Mouse (Mus musculus) brain, embryonic 14.5 days (tissue): Measurements from ENCODE around the gene Cecr2. TPM values are rescaled to one million over a fixed set of nuclear protein-coding genes. Genes with fewer than 3 reads are reported as not detected.
A peak's percentile ranks its signal among the peaks of the same experiment; 100 is the strongest.

ENCODE experiments used
- DNase-seq: peaks from one replicate; pipeline ENCODE4 v3.0.0-alpha.2; 2011; ENCODE audit warnings: low read depth
- CTCF ChIP-seq: fragments of 200-500 bp; IDR thresholded peaks from 2 replicates; pipeline ENCODE4 v1.5.1; 2012; ENCODE audit warnings: inconsistent platforms, mild to moderate bottlenecking, moderate library complexity, borderline replicate concordance; ENCODE audit not compliant: insufficient read depth, insufficient read length; ENCODE audit errors: extremely low read depth
- POLR2A ChIP-seq: fragments of 200-500 bp; IDR thresholded peaks from 2 replicates; pipeline ENCODE4 v1.6.1; 2012; ENCODE audit warnings: mild to moderate bottlenecking, inconsistent platforms, borderline replicate concordance; ENCODE audit not compliant: poor library complexity, insufficient read depth, insufficient read length, severe bottlenecking; ENCODE audit errors: extremely low read depth
- polyA plus RNA-seq: library from polyadenylated mRNA; depleted of rRNA; stranded (reverse); fragments of >200 nt; gene quantifications from 2 replicates; pipeline ENCODE4 v1.2.3, GENCODE M21; 2012; rRNA removed

Cecr2 gene
- polyA plus RNA-seq = 9.3 and 10.4 TPM in 2 replicates

GRCm38 (mm10) chr6:120665816-120666760 is at the start of gene Cecr2:
Cecr2 (plus strand) TSS chr6:120666369.
- DNase-seq = peak; percentile 94
- TF ChIP-seq POLR2A (peak; percentile 39; the same call in 1 of the 2 replicates), CTCF (no peak)

- TF ChIP-seq POLR2A (no peak), CTCF (no peak)
- DNase-seq = peak; percentile 3
Observed at GRCm38 (mm10) chr6:120617586-120617985, 48.6 kb upstream of the Cecr2 start.

DNA sequence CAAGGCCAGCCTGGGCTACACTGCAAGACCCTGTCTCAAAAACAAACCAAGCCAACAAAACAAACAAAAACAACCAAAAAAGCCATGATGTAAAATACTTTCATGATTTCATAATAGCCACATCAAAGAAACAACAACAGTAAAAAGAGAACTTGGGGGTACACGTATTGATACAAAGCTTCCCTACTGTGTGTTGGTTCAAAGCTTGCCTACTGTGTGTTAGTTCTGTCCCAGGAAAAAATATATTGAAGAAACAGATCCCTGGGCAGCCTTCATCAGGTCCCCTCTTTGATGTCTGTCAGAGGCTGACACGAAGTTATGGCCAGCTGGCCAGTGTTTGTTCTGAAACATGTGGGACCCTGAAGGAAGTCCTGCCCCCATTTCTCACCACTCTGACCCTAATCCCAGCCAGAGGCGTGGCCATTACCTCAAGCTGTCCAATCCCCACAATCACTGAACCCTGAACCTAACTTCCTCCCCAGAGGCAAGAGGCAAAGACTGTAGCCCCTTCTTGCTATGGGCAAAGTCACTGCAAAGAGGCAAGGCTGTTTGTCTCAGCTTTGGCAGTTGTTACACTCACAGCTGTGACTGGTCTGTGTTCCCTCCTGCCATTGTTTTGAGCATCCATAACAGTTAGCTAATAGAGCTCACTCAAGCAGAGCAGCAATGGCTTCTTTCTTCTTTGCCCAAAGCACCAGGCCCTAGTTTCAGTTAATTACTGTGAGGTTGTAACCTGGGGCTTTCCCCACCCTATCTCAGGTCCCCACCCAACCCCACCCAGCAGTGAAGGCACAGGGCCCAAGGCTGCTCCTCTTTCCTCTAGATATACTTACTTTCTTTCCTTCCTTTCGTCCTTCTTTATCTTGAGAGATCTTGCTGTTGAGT is 47.4 kb upstream of the Cecr2 start:
- TF ChIP-seq CTCF (no peak), POLR2A (no peak)
- DNase-seq = peak; percentile 19

- DNase-seq = no peak
- TF ChIP-seq POLR2A (no peak), CTCF (no peak)
Observed at GRCm38 (mm10) chr6:120620193-120620592, 46.0 kb upstream of the Cecr2 start.

GRCm38 (mm10) chr6:120625081-120625480 is 41.1 kb upstream of the Cecr2 start:
- no peak for TF ChIP-seq POLR2A
- TF ChIP-seq CTCF = no peak
- DNase-seq = no peak

GRCm38 (mm10) chr6:120627096-120627495 is 39.1 kb upstream of the Cecr2 start:
- TF ChIP-seq POLR2A = no peak
- no peak for TF ChIP-seq CTCF
- no peak for DNase-seq

DNA sequence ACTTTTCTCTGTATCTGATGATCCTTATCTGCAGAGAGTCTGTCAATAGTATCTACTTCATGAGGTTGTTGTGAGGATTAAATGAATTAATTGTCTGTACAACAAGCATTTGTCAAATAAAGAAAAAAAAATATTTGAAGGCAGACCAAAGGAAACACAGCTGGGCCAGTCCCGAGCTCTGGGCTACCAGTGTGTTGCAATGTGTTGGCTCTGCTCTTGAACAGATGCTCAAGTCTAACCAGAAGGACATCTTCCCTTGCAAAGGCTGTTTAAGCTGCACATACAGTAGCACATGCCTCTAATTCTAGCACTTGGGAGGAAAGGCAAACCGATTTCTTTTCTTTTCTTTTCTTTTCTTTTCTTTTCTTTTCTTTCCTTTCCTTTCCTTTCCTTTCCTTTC is 37.2 kb upstream of the Cecr2 start:
- DNase-seq = peak; percentile 16
- TF ChIP-seq CTCF = no peak
- no peak for TF ChIP-seq POLR2A

DNA sequence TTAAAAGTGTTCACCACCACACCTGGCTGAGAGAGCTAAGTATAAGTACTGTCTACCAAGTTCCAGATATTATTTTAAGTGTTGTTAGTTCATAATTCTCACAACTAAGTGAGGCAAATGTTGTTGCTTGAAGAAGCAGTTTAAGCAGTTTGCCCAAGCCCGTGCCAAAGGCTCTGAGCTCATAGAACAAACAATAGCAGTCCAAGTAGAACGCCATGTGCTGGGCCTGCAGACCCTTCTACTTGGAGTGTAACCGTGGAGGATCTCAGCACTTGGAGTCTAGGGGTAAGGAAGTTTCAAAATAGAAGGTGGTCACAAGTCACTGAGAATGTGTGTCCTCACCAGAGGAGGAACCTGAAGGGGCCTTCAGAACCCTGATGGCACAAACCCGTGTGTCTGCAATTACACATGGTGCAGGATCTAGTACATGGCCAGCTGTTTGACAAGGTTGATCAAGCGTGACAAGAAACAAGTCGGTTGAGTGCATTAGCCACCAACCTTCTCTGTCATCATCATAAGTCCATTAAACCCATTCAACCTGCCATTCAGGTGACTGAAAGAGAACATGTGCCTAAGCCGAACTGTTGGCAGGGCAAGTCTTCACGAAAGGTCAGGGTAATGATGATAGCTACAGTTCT is 30.7 kb upstream of the Cecr2 start:
- no peak for DNase-seq
- TF ChIP-seq POLR2A (no peak), CTCF (no peak)

- no peak for DNase-seq
- TF ChIP-seq CTCF = no peak
- no peak for TF ChIP-seq POLR2A
Observed at GRCm38 (mm10) chr6:120639547-120639946, 26.6 kb upstream of the Cecr2 start.

DNA sequence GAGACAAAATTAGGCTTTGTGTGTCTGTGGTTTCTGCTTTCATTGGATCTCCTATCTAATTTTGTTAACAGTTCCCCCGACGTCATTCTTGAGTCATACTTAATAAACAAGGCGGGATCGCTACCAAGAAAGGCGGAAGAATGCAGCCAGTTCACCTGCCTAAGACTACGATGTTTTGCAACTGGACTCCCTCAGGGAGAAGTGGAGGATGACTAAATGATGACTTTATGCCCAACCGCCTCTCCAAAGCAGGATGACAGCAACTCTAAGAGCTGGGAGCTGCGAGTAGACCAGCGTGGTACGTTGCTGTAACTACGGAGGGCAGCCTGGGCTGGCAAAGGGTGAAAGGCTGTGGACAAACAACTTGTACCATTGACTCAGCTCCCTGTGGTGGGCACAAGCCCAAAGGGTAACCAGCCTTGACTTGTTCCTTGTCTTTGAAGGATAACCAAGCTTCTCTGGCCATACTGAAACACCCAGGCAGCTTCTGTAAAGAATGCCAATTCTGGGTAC is 24.2 kb upstream of the Cecr2 start:
- DNase-seq = no peak
- TF ChIP-seq POLR2A (no peak), CTCF (no peak)
